Mouse (Mus musculus) CH12.LX (cell line): Measurements from ENCODE around the gene Gpr179.

Experiments
- CTCF ChIP-seq, 2 experiments: IDR thresholded peaks in 1 of 2; conservative IDR thresholded peaks in 1 of 2; 2 replicates each; pipeline ENCODE4 v1.5.1; 2011 to 2012; ENCODE audit warnings: low read depth in 2 of 2, low read length in 2 of 2, improper control_type of control experiment in 1 of 2, inconsistent platforms in 1 of 2, mild to moderate bottlenecking in 1 of 2, moderate library complexity in 1 of 2
- E2F4 ChIP-seq: IDR thresholded peaks from 2 replicates; pipeline ENCODE4 v1.6.1; 2011; ENCODE audit warnings: low read depth, low read length, improper control_type of control experiment; ENCODE audit not compliant: insufficient replicate concordance
- EP300 ChIP-seq: IDR thresholded peaks from 2 replicates; pipeline ENCODE4 v1.6.1; 2011; ENCODE audit warnings: low read length, improper control_type of control experiment
- ETS1 ChIP-seq: conservative IDR thresholded peaks from 2 replicates; pipeline ENCODE4 v1.6.1; 2012; ENCODE audit warnings: low read depth, mild to moderate bottlenecking, inconsistent platforms, low read length, improper control_type of control experiment, moderate library complexity
- MAX ChIP-seq: IDR thresholded peaks from 2 replicates; pipeline ENCODE4 v1.6.1; 2011; ENCODE audit warnings: low read length, improper control_type of control experiment
- MEF2A ChIP-seq: IDR thresholded peaks from 2 replicates; pipeline ENCODE4 v1.6.1; 2014; ENCODE audit warnings: low read depth, mild to moderate bottlenecking, inconsistent platforms, low read length, improper control_type of control experiment, borderline replicate concordance
- POLR2A ChIP-seq: IDR thresholded peaks from 2 replicates; pipeline ENCODE4 v1.6.1; 2011; ENCODE audit warnings: low read depth, mild to moderate bottlenecking, improper control_type of control experiment, low read length
- RCOR1 ChIP-seq: conservative IDR thresholded peaks from 2 replicates; pipeline ENCODE4 v1.6.1; 2012; ENCODE audit warnings: low read depth, mild to moderate bottlenecking, inconsistent platforms, low read length, improper control_type of control experiment
- TBP ChIP-seq: conservative IDR thresholded peaks from 2 replicates; pipeline ENCODE4 v1.6.1; 2011; ENCODE audit warnings: low read depth, low read length, improper control_type of control experiment

- TF ChIP-seq ETS1 (no peak), POLR2A (no peak), TBP (no peak), MAX (no peak), RCOR1 (no peak), MEF2A (no peak), E2F4 (no peak), EP300 (no peak), CTCF (conservative IDR thresholded peaks at IDR 0.05 in 1 of 2, IDR thresholded peaks at IDR 0.05 in 1 of 2; ENCODE audit: low read depth in 2 of 2, low read length in 2 of 2) (no peak)
These were observed 10.7 kb upstream of the Gpr179 start for GRCm38 (mm10) chr11:97362649-97362942.
